14 mouse cellular contexts compared by ENCODE assay signal in genomic region chr6:30573380-30573779, GRCm38 (mm10). TPM values are rescaled to one million over a fixed set of nuclear protein-coding genes. Genes with fewer than 3 reads are reported as not detected.
DNase-seq lines count a peak whose midpoint lies in the region; ATAC-seq lines count a peak whose summit lies in the region.
"Had no signal": no experiment of that assay in that cellular context is flagged by ENCODE, and none has a peak within 500 bp of the region (broad histone marks: within the 10 kb centered on the region; RNA-seq: fewer than 3 reads in every experiment).

No protein-coding gene starts in this region.

- H3K4me2 ChIP-seq in heart, embryonic 14.5 days (ENCODE audit: low read length), result peak overlapping the region; percentile 40; the same call in 1 of the 2 replicates
- H3K4me2 ChIP-seq in embryonic facial prominence, embryonic 12.5 days (replicated peaks), result no peak overlapping the region
- no peak overlapping the region for H3K4me2 ChIP-seq in limb, embryonic 15.5 days

- DNase-seq in heart, adult 9 months (ENCODE audit: low spot score in 2 of 2), result no peak
- DNase-seq in hindbrain, embryonic 10.5 days (ENCODE audit: low spot score), result no peak
- DNase-seq in adrenal gland, adult 18-20 months (ENCODE audit: low spot score in 2 of 2), result no peak
- no peak for DNase-seq in ovary, postnatal 10 days (ENCODE audit: low spot score)
- DNase-seq in cerebellum, adult 8-10 months, result no peak
- DNase-seq: adrenal gland, postnatal 10 days; B cell, adult 2 months; cerebellum, adult 2 months; gastrocnemius, postnatal 14 days; kidney, adult 8-10 months had no signal

- WGBS in heart, embryonic 14.5 days, result 61% methylated on average over 5 of the region's 5 CpGs
- 35% methylated on average over 5 of the region's 5 CpGs for WGBS in embryonic facial prominence, embryonic 12.5 days
- WGBS in hindbrain, embryonic 10.5 days, result 81% methylated on average over 5 of the region's 5 CpGs
- 37% methylated on average over 5 of the region's 5 CpGs for WGBS in limb, embryonic 15.5 days

- H3K4me3 ChIP-seq in heart, embryonic 14.5 days (ENCODE audit: control insufficient read depth in 1 of 2, insufficient read depth in 1 of 2, low read depth in 1 of 2, low read length in 2 of 2), result no peak overlapping the region
- no peak overlapping the region for H3K4me3 ChIP-seq in embryonic facial prominence, embryonic 12.5 days
- no peak overlapping the region for H3K4me3 ChIP-seq in hindbrain, embryonic 10.5 days
- H3K4me3 ChIP-seq in limb, embryonic 15.5 days, result no peak overlapping the region

- ATAC-seq in heart, embryonic 14.5 days (ENCODE audit: insufficient number of reproducible peaks, insufficient read depth, low FRiP score, low read depth), result no peak
- ATAC-seq in embryonic facial prominence, embryonic 12.5 days (ENCODE audit: insufficient number of reproducible peaks, insufficient read depth, low FRiP score, low TSS enrichment), result no peak
- ATAC-seq in limb, embryonic 15.5 days (ENCODE audit: insufficient number of reproducible peaks, low FRiP score, low TSS enrichment, low read depth), result peak; percentile 9; the same call in 1 of the 2 replicates

- H3K36me3 ChIP-seq in heart, embryonic 14.5 days (ENCODE audit: control insufficient read depth, insufficient read depth, low read length), result no peaks in the 10 kb centered on the region
- no peaks in the 10 kb centered on the region for H3K36me3 ChIP-seq in embryonic facial prominence, embryonic 12.5 days
- H3K36me3 ChIP-seq in hindbrain, embryonic 10.5 days, result no peaks in the 10 kb centered on the region
- H3K36me3 ChIP-seq in limb, embryonic 15.5 days, result no peaks in the 10 kb centered on the region

- H3K9me3 ChIP-seq in heart, embryonic 14.5 days (ENCODE audit: control insufficient read depth, low read length), result no peaks in the 10 kb centered on the region
- no peaks in the 10 kb centered on the region for H3K9me3 ChIP-seq in embryonic facial prominence, embryonic 12.5 days
- no peaks in the 10 kb centered on the region for H3K9me3 ChIP-seq in hindbrain, embryonic 10.5 days
- no peaks in the 10 kb centered on the region for H3K9me3 ChIP-seq in limb, embryonic 15.5 days

- no peak overlapping the region; the same call in 1 of the 2 replicates for H3K9ac ChIP-seq in heart, embryonic 14.5 days (ENCODE audit: low read length)
- no peak overlapping the region for H3K9ac ChIP-seq in embryonic facial prominence, embryonic 12.5 days
- no peak overlapping the region for H3K9ac ChIP-seq in limb, embryonic 15.5 days

- H3K4me1 ChIP-seq in heart, embryonic 14.5 days (ENCODE audit: control insufficient read depth in 2 of 2, insufficient read depth in 2 of 2, low read length in 2 of 2), result peaks cover 36% of the 10 kb centered on the region in 2 experiments
- peaks cover 45% of the 10 kb centered on the region for H3K4me1 ChIP-seq in embryonic facial prominence, embryonic 12.5 days
- peaks cover 39% of the 10 kb centered on the region for H3K4me1 ChIP-seq in hindbrain, embryonic 10.5 days (replicated peaks)
- H3K4me1 ChIP-seq in limb, embryonic 15.5 days, result peaks cover 51% of the 10 kb centered on the region

- no peaks in the 10 kb centered on the region for H3K27me3 ChIP-seq in heart, embryonic 14.5 days (ENCODE audit: control insufficient read depth, insufficient read depth, low read length)
- no peaks in the 10 kb centered on the region for H3K27me3 ChIP-seq in embryonic facial prominence, embryonic 12.5 days
- no peaks in the 10 kb centered on the region for H3K27me3 ChIP-seq in hindbrain, embryonic 10.5 days (ENCODE audit: insufficient read depth, poor library complexity, severe bottlenecking)
- H3K27me3 ChIP-seq in limb, embryonic 15.5 days, result no peaks in the 10 kb centered on the region

- peak overlapping the region; percentile 87 to 93 for H3K27ac ChIP-seq in heart, embryonic 14.5 days (replicated peaks in 1 of 2; ENCODE audit: control insufficient read depth in 1 of 2, insufficient read depth in 1 of 2, low read depth in 2 of 2, low read length in 2 of 2)
- peak overlapping the region; percentile 85 for H3K27ac ChIP-seq in embryonic facial prominence, embryonic 12.5 days
- H3K27ac ChIP-seq in hindbrain, embryonic 10.5 days, result peak overlapping the region; percentile 84
- H3K27ac ChIP-seq in limb, embryonic 15.5 days, result peak overlapping the region; percentile 89

RNA-seq across cellular contexts. Expression of gene Cpa4, which starts 5.2 kb away (rescaled TPM):
- polyA plus RNA-seq in heart, embryonic 14.5 days (2014; fragmentation: Nextera tagmentation; extraction: Ambion mirVana), result 2.5 TPM in 2 replicates
- polyA plus RNA-seq in embryonic facial prominence, embryonic 12.5 days (2016; fragmentation: Nextera tagmentation; extraction: Ambion mirVana), result 0.79 and 1.3 TPM in 2 replicates
- polyA plus RNA-seq in hindbrain, embryonic 10.5 days (2016; fragmentation: Nextera tagmentation; extraction: Ambion mirVana), result 1.4 and 2.5 TPM in 2 replicates
- polyA plus RNA-seq in limb, embryonic 15.5 days (2015; fragmentation: Nextera tagmentation; extraction: Ambion mirVana), result 5.2 and 6.3 TPM in 2 replicates
- 1 to 10 TPM; 1.4 to 1.7 TPM for total RNA-seq in adrenal gland, adult 18-20 months (2021)

RNA-seq across cellular contexts. Expression of gene Cpa2, which starts 32.0 kb away (rescaled TPM):
- polyA plus RNA-seq in heart, embryonic 14.5 days (2014; fragmentation: Nextera tagmentation; extraction: Ambion mirVana), result 2.2 and 4.8 TPM in 2 replicates
- 4.2 and 7.6 TPM in 2 replicates for polyA plus RNA-seq in embryonic facial prominence, embryonic 12.5 days (2016; fragmentation: Nextera tagmentation; extraction: Ambion mirVana)
- polyA plus RNA-seq in hindbrain, embryonic 10.5 days (2016; fragmentation: Nextera tagmentation; extraction: Ambion mirVana), result 19.6 and 20.0 TPM in 2 replicates
- 4.8 and 6.7 TPM in 2 replicates for polyA plus RNA-seq in limb, embryonic 15.5 days (2015; fragmentation: Nextera tagmentation; extraction: Ambion mirVana)
- total RNA-seq in adrenal gland, adult 18-20 months (2021), result under 1 TPM; 0.43 to 0.74 TPM

RNA-seq across cellular contexts. Expression of gene Cpa5, which starts 37.4 kb away (rescaled TPM):
- 0.74 TPM in 2 replicates for polyA plus RNA-seq in heart, embryonic 14.5 days (2014; fragmentation: Nextera tagmentation; extraction: Ambion mirVana)
- polyA plus RNA-seq in embryonic facial prominence, embryonic 12.5 days (2016; fragmentation: Nextera tagmentation; extraction: Ambion mirVana), result 0.22 and 0.33 TPM in 2 replicates
- 0.08 and 0.44 TPM in 2 replicates for polyA plus RNA-seq in hindbrain, embryonic 10.5 days (2016; fragmentation: Nextera tagmentation; extraction: Ambion mirVana)
- polyA plus RNA-seq in limb, embryonic 15.5 days (2015; fragmentation: Nextera tagmentation; extraction: Ambion mirVana), result 0.27 and 0.83 TPM in 2 replicates
- total RNA-seq in adrenal gland, adult 18-20 months (2021), result not detected
- total RNA-seq: adrenal gland, postnatal 10 days had no signal
- polyA plus RNA-seq: cerebellum, adult 2 months; lung, adult 2 months had no signal
